Mouse (Mus musculus) olfactory bulb, adult 2 months (tissue): ENCODE data around the gene Rtl1. TPM values are rescaled to one million over a fixed set of nuclear protein-coding genes. Genes with fewer than 3 reads are reported as not detected.

Experiments used
- H3K27ac ChIP-seq: fragments of 200-500 bp; 2 replicates; pipeline ENCODE4 v1.5.1; 2012; ENCODE audit warnings: low read depth, low read length; ENCODE audit not compliant: insufficient read depth
- H3K4me1 ChIP-seq: fragments of 200-500 bp; 2 replicates; pipeline ENCODE4 v1.6.1; 2012; ENCODE audit warnings: low read length; ENCODE audit not compliant: control insufficient read depth, insufficient read depth
- H3K4me3 ChIP-seq: fragments of 200-500 bp; 2 replicates; pipeline ENCODE4 v1.5.1; 2012; ENCODE audit warnings: mild to moderate bottlenecking, low read depth, low read length, moderate library complexity; ENCODE audit not compliant: insufficient read depth
- CTCF ChIP-seq: fragments of 200-500 bp; IDR thresholded peaks from 2 replicates; pipeline ENCODE4 v1.5.1; 2012; ENCODE audit warnings: low read depth, mild to moderate bottlenecking, low read length, moderate library complexity; ENCODE audit not compliant: insufficient read depth
- POLR2A ChIP-seq: fragments of 200-500 bp; IDR thresholded peaks from 2 replicates; pipeline ENCODE4 v1.6.1; 2012; ENCODE audit warnings: mild to moderate bottlenecking, low read depth, low read length, moderate library complexity; ENCODE audit not compliant: insufficient read depth
- WGBS: fragments of 180-500 bp; shearing (Covaris S2); methylation state at CpG from one replicate; pipeline ENCODE4 v1.1.7; 2018; 5-methylcytosine and 5-hydroxymethylcytosine counted together
- polyA plus RNA-seq: library from polyadenylated mRNA; stranded (reverse); fragments of >200 nt; gene quantifications from 2 replicates; pipeline ENCODE4 v1.2.4, GENCODE M21; 2012; ENCODE audit warnings: low replicate concordance; ENCODE audit not compliant: missing spikeins, insufficient read depth, insufficient read length

Rtl1 gene
- polyA plus RNA-seq, 1 experiment = not detected

- TF ChIP-seq CTCF (no peak), POLR2A (no peak)
- H3K27ac ChIP-seq = peak overlapping the region; percentile 70
- WGBS = 53% methylated on average over 16 of the region's 16 CpGs
- peak overlapping the region; percentile 54 for H3K4me3 ChIP-seq
- 0 out of 2 replicates have a peak, but pooled peaks cover 5% of the 10 kb centered on the region for H3K4me1 ChIP-seq
Observed at GRCm38 (mm10) chr12:109541540-109541899, 58.6 kb downstream of the Rtl1 start.

DNA sequence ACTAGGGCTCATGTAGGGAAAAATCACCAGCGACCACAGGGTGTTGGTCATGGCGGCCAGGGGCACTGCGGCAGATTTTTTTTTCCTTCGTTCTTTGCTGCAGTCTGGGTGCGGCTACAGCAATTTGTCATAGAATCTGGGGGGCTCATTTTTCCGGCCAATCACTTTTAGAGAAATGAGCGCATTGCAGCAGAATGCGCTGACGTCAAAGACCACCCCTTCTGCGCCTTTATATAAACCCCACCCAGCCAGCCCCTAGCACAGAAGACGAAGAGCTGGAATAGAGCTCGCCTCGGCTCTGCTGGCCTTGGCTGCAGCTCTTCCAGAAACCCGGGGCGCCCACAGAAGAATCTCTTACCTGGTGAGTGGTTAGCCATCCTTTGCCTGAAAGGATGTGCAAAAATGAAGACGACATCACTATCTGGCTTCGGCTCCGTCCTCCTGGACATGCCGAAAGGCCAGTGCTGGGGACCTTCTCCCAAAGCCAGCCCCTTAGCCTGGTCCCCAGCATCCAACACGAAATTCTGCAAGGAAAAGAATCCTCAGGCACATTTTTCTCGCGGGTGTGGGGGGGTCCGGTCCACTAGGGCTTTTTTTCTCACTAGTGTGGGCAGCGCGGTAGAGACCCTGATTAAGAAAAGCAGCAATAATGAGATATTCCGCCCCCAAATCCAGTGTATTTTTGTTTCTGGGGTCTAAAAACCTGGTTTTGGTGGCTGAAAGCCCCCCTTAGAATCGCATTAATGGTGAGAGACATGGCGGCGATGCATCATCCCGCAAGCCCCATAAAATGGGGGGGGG, 59.2 kb downstream of the Rtl1 start:
- Histone ChIP-seq H3K4me1 (no peaks in the 10 kb centered on the region), H3K4me3 (peak overlapping the region; percentile 54), H3K27ac (peak overlapping the region; percentile 77)
- WGBS = 51% methylated on average over 30 of the region's 30 CpGs
- TF ChIP-seq CTCF (no peak), POLR2A (peak; percentile 86)

DNA sequence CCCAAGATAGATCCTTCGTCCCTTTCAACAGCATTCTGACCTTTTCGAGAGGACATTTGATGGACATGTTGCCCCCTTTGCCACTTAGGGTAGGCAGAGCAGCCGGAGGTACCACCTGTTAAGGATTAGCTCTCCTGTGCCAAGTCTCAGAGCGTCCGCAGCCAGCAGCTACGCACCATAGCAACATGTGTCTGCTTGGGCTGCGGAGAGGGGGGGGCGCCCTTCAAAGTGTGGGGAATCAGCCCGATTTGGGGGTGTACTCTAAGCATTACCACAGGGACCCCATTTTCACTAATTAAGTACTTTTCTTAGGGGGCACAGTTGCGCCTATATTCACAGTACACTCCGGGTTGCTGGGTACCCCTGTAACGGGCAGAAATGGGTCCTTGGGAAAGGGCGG, 60.2 kb downstream of the Rtl1 start:
- Histone ChIP-seq H3K4me1 (no peaks in the 10 kb centered on the region), H3K4me3 (peak overlapping the region; percentile 11; the same call in 1 of the 2 replicates), H3K27ac (no peak overlapping the region)
- WGBS = 49% methylated on average over 13 of the region's 13 CpGs
- TF ChIP-seq CTCF = no peak
- TF ChIP-seq POLR2A = no peak

Other genes starting within 250 kb of the Rtl1 start
- gene Dlk1, start 147.5 kb downstream of the Rtl1 start, polyA plus RNA-seq = not detected in 2 replicates